Mouse (Mus musculus): Measurements from ENCODE around the gene Grrp1. TPM values are rescaled to one million over a fixed set of nuclear protein-coding genes. Genes with fewer than 3 reads are reported as not detected.
"Not testable (repeated sequence)": the region's sequence is repeated elsewhere in the genome, so short reads cannot be mapped to it uniquely, and the experiment has no call there.

The Grrp1 gene
- polyA plus RNA-seq (2012; ENCODE audit: insufficient read depth, insufficient read length, low replicate concordance, missing spikeins), result not detected in 2 replicates

GRCm38 (mm10) chr4:134253722-134254324 lies at the start of gene Grrp1:
Grrp1 (minus strand) TSS chr4:134254106.
- TF ChIP-seq CTCF (IDR thresholded peaks at IDR 0.05; ENCODE audit: insufficient read depth, low read depth, low read length) (no peak), POLR2A (IDR thresholded peaks at IDR 0.05; ENCODE audit: insufficient read depth, low read depth, low read length) (no peak)
- WGBS, result 18% methylated on average over 13 of the region's 13 CpGs
- Histone ChIP-seq H3K4me1 (ENCODE audit: control insufficient read depth, insufficient read depth, low read length) (peaks cover 23% of the 10 kb centered on the region), H3K4me3 (ENCODE audit: insufficient read depth, low read depth, low read length) (no peak within 1 kb of the TSS), H3K27ac (ENCODE audit: insufficient read depth, low read depth, low read length) (no peak within 1 kb of the TSS)

- Histone ChIP-seq H3K4me1 (ENCODE audit: control insufficient read depth, insufficient read depth, low read length) (peaks cover 26% of the 10 kb centered on the region), H3K27ac (ENCODE audit: insufficient read depth, low read depth, low read length) (peak overlapping the region; percentile 51; the same call in 1 of the 2 replicates), H3K4me3 (ENCODE audit: insufficient read depth, low read depth, low read length) (no peak overlapping the region)
- TF ChIP-seq CTCF (IDR thresholded peaks at IDR 0.05; ENCODE audit: insufficient read depth, low read depth, low read length) (no peak), POLR2A (IDR thresholded peaks at IDR 0.05; ENCODE audit: insufficient read depth, low read depth, low read length) (no peak)
- 62% methylated on average over 5 of the region's 5 CpGs for WGBS
Measured at GRCm38 (mm10) chr4:134302084-134302483, 48.2 kb upstream of the Grrp1 start.

GRCm38 (mm10) chr4:134300316-134300715 lies 46.4 kb upstream of the Grrp1 start:
- H3K4me3 ChIP-seq (ENCODE audit: insufficient read depth, low read depth, low read length), result no peak overlapping the region
- no peak for TF ChIP-seq POLR2A (IDR thresholded peaks at IDR 0.05; ENCODE audit: insufficient read depth, low read depth, low read length)
- no peak for TF ChIP-seq CTCF (IDR thresholded peaks at IDR 0.05; ENCODE audit: insufficient read depth, low read depth, low read length)
- peak overlapping the region; percentile 90 for H3K27ac ChIP-seq (ENCODE audit: insufficient read depth, low read depth, low read length)
- peaks cover 24% of the 10 kb centered on the region for H3K4me1 ChIP-seq (ENCODE audit: control insufficient read depth, insufficient read depth, low read length)
- WGBS, result 42% methylated on average over 9 of the region's 9 CpGs

- 35% methylated on average over 4 of the region's 4 CpGs for WGBS
- peaks cover 24% of the 10 kb centered on the region for H3K4me1 ChIP-seq (ENCODE audit: control insufficient read depth, insufficient read depth, low read length)
- peak overlapping the region; percentile 90 for H3K27ac ChIP-seq (ENCODE audit: insufficient read depth, low read depth, low read length)
- no peak for TF ChIP-seq POLR2A (IDR thresholded peaks at IDR 0.05; ENCODE audit: insufficient read depth, low read depth, low read length)
- no peak for TF ChIP-seq CTCF (IDR thresholded peaks at IDR 0.05; ENCODE audit: insufficient read depth, low read depth, low read length)
- peak overlapping the region; percentile 7; the same call in 1 of the 2 replicates for H3K4me3 ChIP-seq (ENCODE audit: insufficient read depth, low read depth, low read length)
Measured at GRCm38 (mm10) chr4:134299498-134299810, 45.5 kb upstream of the Grrp1 start.

- Histone ChIP-seq H3K4me1 (ENCODE audit: control insufficient read depth, insufficient read depth, low read length) (peaks cover 24% of the 10 kb centered on the region), H3K4me3 (ENCODE audit: insufficient read depth, low read depth, low read length) (peak overlapping the region; percentile 7; the same call in 1 of the 2 replicates), H3K27ac (ENCODE audit: insufficient read depth, low read depth, low read length) (no peak overlapping the region)
- WGBS, result 62% methylated on average over 19 of the region's 19 CpGs
- TF ChIP-seq POLR2A (IDR thresholded peaks at IDR 0.05; ENCODE audit: insufficient read depth, low read depth, low read length), result no peak
- TF ChIP-seq CTCF (IDR thresholded peaks at IDR 0.05; ENCODE audit: insufficient read depth, low read depth, low read length), result no peak
Measured at GRCm38 (mm10) chr4:134298626-134299497, 45.0 kb upstream of the Grrp1 start.

- Histone ChIP-seq H3K27ac (ENCODE audit: insufficient read depth, low read depth, low read length) (no peak overlapping the region), H3K4me3 (ENCODE audit: insufficient read depth, low read depth, low read length) (no peak overlapping the region), H3K4me1 (ENCODE audit: control insufficient read depth, insufficient read depth, low read length) (peaks cover 21% of the 10 kb centered on the region)
- WGBS, result 98% methylated on average over 8 of the region's 8 CpGs
- TF ChIP-seq POLR2A (IDR thresholded peaks at IDR 0.05; ENCODE audit: insufficient read depth, low read depth, low read length) (no peak), CTCF (IDR thresholded peaks at IDR 0.05; ENCODE audit: insufficient read depth, low read depth, low read length) (no peak)
Measured at GRCm38 (mm10) chr4:134297369-134297768, 43.5 kb upstream of the Grrp1 start.

GRCm38 (mm10) chr4:134296523-134296922 lies 42.6 kb upstream of the Grrp1 start:
- WGBS, result 97% methylated on average over 4 of the region's 4 CpGs
- H3K4me1 ChIP-seq (ENCODE audit: control insufficient read depth, insufficient read depth, low read length), result peaks cover 17% of the 10 kb centered on the region
- H3K27ac ChIP-seq (ENCODE audit: insufficient read depth, low read depth, low read length), result no peak overlapping the region
- TF ChIP-seq CTCF (IDR thresholded peaks at IDR 0.05; ENCODE audit: insufficient read depth, low read depth, low read length) (no peak), POLR2A (IDR thresholded peaks at IDR 0.05; ENCODE audit: insufficient read depth, low read depth, low read length) (no peak)
- H3K4me3 ChIP-seq (ENCODE audit: insufficient read depth, low read depth, low read length), result no peak overlapping the region

GRCm38 (mm10) chr4:134296096-134296495 lies 42.2 kb upstream of the Grrp1 start:
- H3K27ac ChIP-seq (ENCODE audit: insufficient read depth, low read depth, low read length); H3K4me3 ChIP-seq (ENCODE audit: insufficient read depth, low read depth, low read length): not testable (repeated sequence)
- H3K4me1 ChIP-seq (ENCODE audit: control insufficient read depth, insufficient read depth, low read length), result peaks cover 17% of the 10 kb centered on the region
- WGBS, result 88% methylated on average over 4 of the region's 4 CpGs

GRCm38 (mm10) chr4:134293692-134294163 lies 39.8 kb upstream of the Grrp1 start:
- Histone ChIP-seq H3K27ac (ENCODE audit: insufficient read depth, low read depth, low read length) (no peak overlapping the region), H3K4me1 (ENCODE audit: control insufficient read depth, insufficient read depth, low read length) (no peaks in the 10 kb centered on the region), H3K4me3 (ENCODE audit: insufficient read depth, low read depth, low read length) (no peak overlapping the region)
- no peak for TF ChIP-seq POLR2A (IDR thresholded peaks at IDR 0.05; ENCODE audit: insufficient read depth, low read depth, low read length)
- TF ChIP-seq CTCF (IDR thresholded peaks at IDR 0.05; ENCODE audit: insufficient read depth, low read depth, low read length), result no peak
- 74% methylated on average over 9 of the region's 9 CpGs for WGBS
